Mouse (Mus musculus) neural tube, embryonic 10.5 days (tissue): ENCODE data around the gene Ampd2.

Experiments used
- DNase-seq: peaks from one replicate; pipeline ENCODE4 v3.0.0-alpha.2; 2017; ENCODE audit warnings: low spot score; ENCODE audit errors: extremely low spot score

Gene Ampd2

GRCm38 (mm10) chr3:108069231-108069870 lies 17.1 kb downstream of the Ampd2 start:
- no peak for DNase-seq

- DNase-seq: no peak
Measured at GRCm38 (mm10) chr3:108068826-108069225, 17.6 kb downstream of the Ampd2 start.

- DNase-seq: no peak
Measured at GRCm38 (mm10) chr3:108067370-108067934, 19.0 kb downstream of the Ampd2 start.

DNA sequence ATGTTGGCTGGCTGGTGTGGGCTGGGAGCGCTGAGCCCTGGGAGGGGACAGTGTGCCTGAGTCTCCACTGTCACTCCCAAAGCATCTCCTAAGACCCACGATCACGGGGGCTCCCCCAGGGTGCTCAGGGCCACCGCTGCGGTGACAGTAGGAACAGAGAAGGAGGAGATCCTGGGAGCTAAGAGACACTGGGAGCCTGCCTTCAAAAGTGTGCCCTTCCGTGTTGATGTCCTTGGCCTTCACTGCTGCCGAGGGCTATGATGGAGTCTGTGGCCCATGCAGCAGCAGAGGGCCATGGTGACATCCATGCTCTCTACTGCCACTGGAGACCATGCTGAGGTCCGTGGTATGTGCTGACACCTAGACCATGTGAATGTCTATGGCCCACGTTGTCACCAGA lies 20.9 kb downstream of the Ampd2 start:
- DNase-seq: no peak

GRCm38 (mm10) chr3:108064672-108065071 lies 21.8 kb downstream of the Ampd2 start:
- DNase-seq: no peak

- DNase-seq: no peak
Measured at GRCm38 (mm10) chr3:108062648-108063047, 23.8 kb downstream of the Ampd2 start.

DNA sequence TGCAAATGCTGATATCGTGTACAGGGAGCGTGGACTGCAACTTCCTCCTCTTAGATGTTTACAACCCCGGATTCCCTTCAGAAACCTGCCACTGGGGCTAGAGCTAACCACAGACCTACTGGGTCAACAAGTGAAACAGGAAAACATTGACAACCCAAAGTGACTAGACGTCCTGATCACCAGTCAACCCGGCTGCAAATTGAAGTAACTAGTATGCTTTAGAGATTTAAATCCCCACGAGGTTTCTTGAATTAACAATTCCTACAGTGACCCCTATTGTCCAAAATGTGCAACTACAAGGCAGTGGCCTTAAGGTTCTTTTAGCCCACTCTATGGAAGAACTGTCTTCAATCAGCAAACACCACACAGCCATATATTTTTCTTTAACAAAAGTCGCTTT lies 25.0 kb downstream of the Ampd2 start:
- peak; percentile 52 for DNase-seq

- DNase-seq: no peak
Measured at GRCm38 (mm10) chr3:108050493-108050892, 36.0 kb downstream of the Ampd2 start.

GRCm38 (mm10) chr3:108048306-108048705 lies 38.1 kb downstream of the Ampd2 start:
- no peak for DNase-seq

DNA sequence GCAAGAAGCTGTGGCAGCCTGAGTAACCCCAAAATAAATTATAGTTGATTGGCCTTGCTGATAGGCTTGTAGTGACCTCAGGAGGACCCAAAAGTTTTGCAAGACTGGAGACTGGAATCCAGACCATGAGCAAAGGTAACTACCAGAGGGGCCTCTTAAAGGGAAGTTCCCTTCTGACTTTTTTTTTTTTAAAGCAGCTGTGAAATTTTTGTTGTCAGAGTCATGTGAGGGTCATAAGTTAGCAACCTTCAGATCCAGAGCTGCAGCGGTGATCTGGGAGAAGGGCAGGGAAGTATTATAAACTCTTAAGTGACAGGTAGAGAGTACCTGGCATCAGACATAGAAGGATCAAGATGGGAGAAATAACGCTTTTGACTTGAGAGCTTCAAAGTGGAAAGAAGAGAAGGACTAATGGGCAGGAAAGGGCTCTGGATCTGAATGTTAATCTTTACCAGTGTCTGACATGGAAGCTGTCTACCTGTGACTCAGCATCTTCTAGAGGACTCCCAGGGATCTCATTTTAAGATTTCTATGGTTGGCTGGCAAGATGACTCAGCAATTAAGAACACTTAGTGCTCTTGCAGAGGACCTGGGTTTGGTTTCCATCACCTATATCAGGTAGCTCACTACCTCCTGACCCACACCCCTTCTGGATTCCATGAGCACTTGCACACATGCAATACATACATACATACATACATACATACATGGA lies 39.4 kb downstream of the Ampd2 start:
- no peak for DNase-seq

GRCm38 (mm10) chr3:108044394-108045140 lies 41.9 kb downstream of the Ampd2 start, which contains the start of gene Gstm4:
Gene Gstm4, minus strand, starts transcription at chr3:108044894.
- peak; percentile 70 for DNase-seq

DNA sequence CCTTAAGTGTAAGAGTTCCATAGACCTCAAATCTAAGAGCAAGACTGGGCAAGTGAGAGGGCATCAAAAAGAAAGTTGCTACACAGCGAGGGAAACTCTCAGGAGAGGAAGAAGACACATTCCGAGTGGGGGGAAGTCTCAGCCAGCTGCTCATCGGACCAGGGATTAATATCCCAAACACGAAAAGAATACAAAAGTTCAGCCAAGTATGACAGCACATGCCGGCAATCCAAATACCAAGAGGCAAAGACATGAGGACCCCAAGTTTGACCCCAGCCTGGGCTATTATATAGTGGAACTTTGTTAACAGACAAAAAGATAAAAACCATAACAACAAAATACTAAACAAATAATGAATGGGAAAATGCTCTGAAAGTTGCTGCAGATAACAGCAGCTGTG lies 53.3 kb downstream of the Ampd2 start:
- no peak for DNase-seq

- DNase-seq: no peak
Measured at GRCm38 (mm10) chr3:108032113-108032512, 54.3 kb downstream of the Ampd2 start.

- no peak for DNase-seq
Measured at GRCm38 (mm10) chr3:108028641-108029365, 57.6 kb downstream of the Ampd2 start.

- no peak for DNase-seq
Measured at GRCm38 (mm10) chr3:108026597-108026996, 59.9 kb downstream of the Ampd2 start.

- no peak for DNase-seq
Measured at GRCm38 (mm10) chr3:108026049-108026448, 60.4 kb downstream of the Ampd2 start.

GRCm38 (mm10) chr3:108025318-108025717 lies 61.1 kb downstream of the Ampd2 start:
- DNase-seq: no peak
